Mouse (Mus musculus): ENCODE data around the gene Axl.

- TF ChIP-seq POLR2A (IDR thresholded peaks at IDR 0.05; ENCODE audit: extremely low read depth, insufficient read depth, low read length) (no peak), CTCF (IDR thresholded peaks at IDR 0.05; ENCODE audit: extremely low read depth, insufficient read depth, low read length) (no peak)
These were observed 8.5 kb downstream of the Axl start for GRCm38 (mm10) chr7:25780021-25780420.
